Mouse (Mus musculus) lung, embryonic 15.5 days (tissue): ENCODE measurements around the gene Prkab1. TPM values are rescaled to one million over a fixed set of nuclear protein-coding genes. Genes with fewer than 3 reads are reported as not detected.
A peak's percentile ranks its signal among the peaks of the same experiment; 100 is the strongest.

Source experiments
- ATAC-seq: fragments of 200-750 bp; cut with Nextera tagmentation; 2 replicates; pipeline ENCODE4 v1.8.0; 2017; ENCODE audit warnings: moderate number of reproducible peaks, borderline replicate concordance; ENCODE audit not compliant: low FRiP score, low TSS enrichment; ENCODE audit errors: extremely low read depth
- H3K27ac ChIP-seq: fragments of 300-500 bp; sonication (generic); 2 replicates; pipeline ENCODE4 v1.5.1; 2015; ENCODE audit warnings: moderate library complexity, mild to moderate bottlenecking, inconsistent platforms
- H3K27me3 ChIP-seq: fragments of 300-500 bp; sonication (generic); 2 replicates; pipeline ENCODE4 v1.6.1; 2015; ENCODE audit warnings: inconsistent platforms
- H3K36me3 ChIP-seq: fragments of 300-500 bp; sonication (generic); 2 replicates; pipeline ENCODE4 v1.6.1; 2015; ENCODE audit warnings: inconsistent platforms
- H3K4me1 ChIP-seq: fragments of 300-500 bp; sonication (generic); 2 replicates; pipeline ENCODE4 v1.6.1; 2015; ENCODE audit warnings: inconsistent platforms
- H3K4me2 ChIP-seq: fragments of 300-500 bp; sonication (generic); 2 replicates; pipeline ENCODE4 v1.6.1; 2015; ENCODE audit warnings: inconsistent platforms, mild to moderate bottlenecking, moderate library complexity
- H3K4me3 ChIP-seq: fragments of 300-500 bp; sonication (generic); 2 replicates; pipeline ENCODE4 v1.5.1; 2015; ENCODE audit warnings: mild to moderate bottlenecking, inconsistent platforms
- H3K9ac ChIP-seq: fragments of 300-500 bp; sonication (generic); 2 replicates; pipeline ENCODE4 v1.6.1; 2015; ENCODE audit warnings: inconsistent platforms
- H3K9me3 ChIP-seq: fragments of 300-500 bp; sonication (generic); 2 replicates; pipeline ENCODE4 v1.6.1; 2016; ENCODE audit warnings: inconsistent platforms
- WGBS: fragments of 180-500 bp; shearing (Covaris S2); methylation state at CpG from one replicate; pipeline ENCODE4 v1.1.7; 2015; 5-methylcytosine and 5-hydroxymethylcytosine counted together
- polyA plus RNA-seq: library from polyadenylated mRNA; unstranded; fragments of >200 nt; fragmentation: Nextera tagmentation; extraction: Ambion mirVana; gene quantifications from 2 replicates; pipeline ENCODE4 v1.2.1, GENCODE M21; 2015

The Prkab1 gene
- polyA plus RNA-seq, 1 experiment from 2014 or later, result 74.3 TPM

- Histone ChIP-seq H3K36me3 (peaks cover 26% of the 10 kb centered on the region), H3K4me2 (peak overlapping the region; percentile 16), H3K4me3 (no peak overlapping the region), H3K9me3 (no peaks in the 10 kb centered on the region), H3K27ac (peak overlapping the region; percentile 72), H3K4me1 (peaks cover 7% of the 10 kb centered on the region), H3K9ac (no peak overlapping the region), H3K27me3 (no peaks in the 10 kb centered on the region)
- WGBS, result 49% methylated on average over 10 of the region's 10 CpGs
- ATAC-seq, result peak; percentile 48; the same call in 1 of the 2 replicates
Observed at GRCm38 (mm10) chr5:115977757-115978156, 46.6 kb downstream of the Prkab1 start.

GRCm38 (mm10) chr5:115977266-115977665 is 47.0 kb downstream of the Prkab1 start:
- WGBS, result 31% methylated on average over 10 of the region's 10 CpGs
- H3K36me3 ChIP-seq, result peaks cover 23% of the 10 kb centered on the region
- peak overlapping the region; percentile 16; the same call in 1 of the 2 replicates for H3K4me2 ChIP-seq

DNA sequence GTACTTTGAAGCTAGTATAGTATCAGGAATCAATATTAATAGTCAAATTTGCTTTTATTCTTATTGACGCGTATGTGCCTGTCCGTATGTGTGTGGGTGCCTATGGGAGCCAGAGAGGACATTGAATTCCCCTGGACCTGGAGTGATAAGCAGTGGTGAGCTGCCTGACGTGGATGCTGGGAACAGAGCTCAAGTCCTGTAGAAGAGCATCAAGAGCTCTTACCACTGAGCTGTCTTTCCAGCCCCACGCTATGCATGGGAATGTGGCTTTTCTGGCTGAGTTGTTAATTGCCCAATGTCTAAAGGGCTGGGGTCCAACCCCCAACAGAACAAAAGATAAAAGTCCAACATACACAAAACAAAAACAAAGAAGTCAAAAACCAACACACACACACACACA is 47.9 kb downstream of the Prkab1 start:
- peaks cover 6% of the 10 kb centered on the region for H3K4me1 ChIP-seq
- 86% methylated on average over 5 of the region's 5 CpGs for WGBS
- no peak overlapping the region for H3K4me3 ChIP-seq
- no peak overlapping the region for H3K4me2 ChIP-seq
- peaks cover 21% of the 10 kb centered on the region for H3K36me3 ChIP-seq
- H3K27me3 ChIP-seq, result no peaks in the 10 kb centered on the region
- H3K9ac ChIP-seq, result no peak overlapping the region
- H3K9me3 ChIP-seq, result no peaks in the 10 kb centered on the region
- ATAC-seq, result no peak
- peak overlapping the region; percentile 72; the same call in 1 of the 2 replicates for H3K27ac ChIP-seq

More at GRCm38 (mm10) chr5:115977266-115977665, 47.0 kb downstream of the Prkab1 start:
- Histone ChIP-seq H3K27ac (peak overlapping the region; percentile 72), H3K4me3 (no peak overlapping the region), H3K4me1 (peaks cover 6% of the 10 kb centered on the region), H3K9ac (no peak overlapping the region), H3K27me3 (no peaks in the 10 kb centered on the region), H3K9me3 (no peaks in the 10 kb centered on the region)
- ATAC-seq, result peak; percentile 41; the same call in 1 of the 2 replicates

GRCm38 (mm10) chr5:115975672-115976071 is 48.6 kb downstream of the Prkab1 start:
- Histone ChIP-seq H3K9ac (no peak overlapping the region), H3K36me3 (peaks cover 25% of the 10 kb centered on the region), H3K9me3 (no peaks in the 10 kb centered on the region), H3K4me1 (peaks cover 6% of the 10 kb centered on the region), H3K4me3 (no peak overlapping the region), H3K27me3 (no peaks in the 10 kb centered on the region), H3K27ac (no peak overlapping the region), H3K4me2 (no peak overlapping the region)
- no peak for ATAC-seq
- WGBS, result 85% methylated on average over 10 of the region's 10 CpGs

DNA sequence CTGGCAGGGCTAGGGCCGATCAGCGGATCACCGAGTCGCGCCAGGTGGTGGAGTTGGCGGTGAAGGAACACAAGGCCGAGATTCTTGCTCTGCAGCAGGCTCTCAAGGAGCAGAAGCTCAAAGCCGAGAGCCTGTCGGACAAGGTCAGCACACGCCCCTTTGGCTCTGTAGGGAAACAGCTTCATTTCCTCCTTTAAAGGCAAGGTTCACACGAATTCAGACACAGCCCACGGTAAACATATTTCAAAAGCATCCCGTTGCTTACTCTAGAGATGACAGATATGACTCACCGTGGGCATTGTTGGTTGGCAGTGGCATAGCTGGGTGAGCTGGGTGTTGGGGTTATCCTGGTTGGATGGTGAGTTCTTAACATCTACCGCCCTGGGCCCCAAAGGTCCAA is 53.1 kb downstream of the Prkab1 start:
- H3K27me3 ChIP-seq, result no peaks in the 10 kb centered on the region
- peaks cover 36% of the 10 kb centered on the region for H3K36me3 ChIP-seq
- no peaks in the 10 kb centered on the region for H3K9me3 ChIP-seq
- WGBS, result 67% methylated on average over 15 of the region's 15 CpGs
- ATAC-seq, result no peak
- no peak overlapping the region for H3K9ac ChIP-seq
- no peak overlapping the region for H3K4me2 ChIP-seq
- peak overlapping the region; percentile 51; the same call in 1 of the 2 replicates for H3K27ac ChIP-seq
- H3K4me1 ChIP-seq, result no peaks in the 10 kb centered on the region
- H3K4me3 ChIP-seq, result no peak overlapping the region

Other genes with a start within 250 kb of the Prkab1 start
- gene Cit, start 179.2 kb downstream of the Prkab1 start, polyA plus RNA-seq, result 41.5 and 47.4 TPM in 2 replicates
- 0.13 and 0.19 TPM in 2 replicates for gene Tmem233, start 58.7 kb upstream of the Prkab1 start, polyA plus RNA-seq